In the genomic region with DNA sequence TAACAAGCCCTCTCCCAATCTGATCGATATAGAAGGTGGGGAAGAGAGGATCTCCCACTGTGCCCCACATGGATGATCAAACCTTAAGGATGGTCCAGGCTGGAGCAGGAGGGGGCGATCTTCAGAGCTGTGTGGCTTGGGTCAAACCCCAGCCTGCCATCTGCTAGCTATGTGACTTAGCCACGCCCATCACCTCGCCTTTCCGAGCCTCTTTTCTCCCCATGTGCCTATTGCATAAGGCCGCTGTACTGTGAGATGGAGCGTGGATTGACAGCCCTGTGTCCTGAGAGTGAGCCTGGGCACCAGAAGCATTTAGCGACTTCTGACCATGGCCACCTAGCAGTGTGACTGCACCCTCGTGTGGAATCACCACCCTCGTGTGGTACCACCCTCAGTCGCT, we compare ENCODE assay signal across 10 mouse cellular contexts. TPM values are rescaled to one million over a fixed set of nuclear protein-coding genes. Genes with fewer than 3 reads are reported as not detected.
DNase-seq lines count a peak whose midpoint lies in the region; ATAC-seq lines count a peak whose summit lies in the region.
"Had no signal": no experiment of that assay in that cellular context is flagged by ENCODE, and none has a peak within 500 bp of the region (broad histone marks: within the 10 kb centered on the region; RNA-seq: fewer than 3 reads in every experiment).

No protein-coding gene starts in this region.

- H3K9ac ChIP-seq in intestine, embryonic 14.5 days (ENCODE audit: low read length) = no peak overlapping the region
- H3K9ac ChIP-seq in intestine, embryonic 16.5 days (ENCODE audit: low read depth, low read length) = no peak overlapping the region
- no peak overlapping the region for H3K9ac ChIP-seq in neural tube, embryonic 12.5 days
- 0 out of 2 replicates have a peak overlapping the region, but pooled peaks have one; percentile 4 for H3K9ac ChIP-seq in hindbrain, embryonic 11.5 days (ENCODE audit: low read depth, low read length)
- no peak overlapping the region for H3K9ac ChIP-seq in midbrain, embryonic 15.5 days

- no peak for ATAC-seq in intestine, embryonic 14.5 days (replicated peaks; ENCODE audit: low FRiP score, low TSS enrichment, low read depth)
- no peak; the same call in 1 of the 2 replicates for ATAC-seq in intestine, embryonic 16.5 days
- ATAC-seq in neural tube, embryonic 12.5 days (ENCODE audit: low FRiP score, low read depth) = no peak
- ATAC-seq in hindbrain, embryonic 11.5 days (ENCODE audit: low FRiP score) = peak; percentile 84; the same call in 1 of the 2 replicates
- ATAC-seq in midbrain, embryonic 15.5 days (replicated peaks) = 0 out of 2 replicates have a peak, but pooled peaks have one; percentile 20
- ATAC-seq: Patski had no signal

- H3K9me3 ChIP-seq in intestine, embryonic 14.5 days (ENCODE audit: control insufficient read depth, low read length) = no peaks in the 10 kb centered on the region
- H3K9me3 ChIP-seq in intestine, embryonic 16.5 days (ENCODE audit: control insufficient read depth, low read length) = no peaks in the 10 kb centered on the region
- no peaks in the 10 kb centered on the region for H3K9me3 ChIP-seq in neural tube, embryonic 12.5 days
- no peaks in the 10 kb centered on the region for H3K9me3 ChIP-seq in hindbrain, embryonic 11.5 days (ENCODE audit: control insufficient read depth, low read length)
- no peaks in the 10 kb centered on the region for H3K9me3 ChIP-seq in midbrain, embryonic 15.5 days

- H3K36me3 ChIP-seq in intestine, embryonic 14.5 days (ENCODE audit: control insufficient read depth, insufficient read depth, low read length) = no peaks in the 10 kb centered on the region
- no peaks in the 10 kb centered on the region for H3K36me3 ChIP-seq in intestine, embryonic 16.5 days (ENCODE audit: control insufficient read depth, insufficient read depth, low read length)
- H3K36me3 ChIP-seq in neural tube, embryonic 12.5 days = no peaks in the 10 kb centered on the region
- H3K36me3 ChIP-seq in hindbrain, embryonic 11.5 days (ENCODE audit: control insufficient read depth, insufficient read depth, low read length) = no peaks in the 10 kb centered on the region
- no peaks in the 10 kb centered on the region for H3K36me3 ChIP-seq in midbrain, embryonic 15.5 days (replicated peaks)

- 43% methylated on average over 11 of the region's 11 CpGs for WGBS in intestine, embryonic 14.5 days
- WGBS in intestine, embryonic 16.5 days = 46% methylated on average over 11 of the region's 11 CpGs
- WGBS in neural tube, embryonic 12.5 days = 46% methylated on average over 11 of the region's 11 CpGs
- 45% methylated on average over 11 of the region's 11 CpGs for WGBS in hindbrain, embryonic 11.5 days
- 41% methylated on average over 11 of the region's 11 CpGs for WGBS in midbrain, embryonic 15.5 days

- no peak overlapping the region for H3K27ac ChIP-seq in intestine, embryonic 14.5 days (ENCODE audit: low read depth)
- no peak overlapping the region for H3K27ac ChIP-seq in intestine, embryonic 16.5 days (ENCODE audit: low read length)
- no peak overlapping the region for H3K27ac ChIP-seq in neural tube, embryonic 12.5 days
- no peak overlapping the region for H3K27ac ChIP-seq in hindbrain, embryonic 11.5 days (ENCODE audit: low read depth, low read length)
- H3K27ac ChIP-seq in midbrain, embryonic 15.5 days = no peak overlapping the region

- no peak overlapping the region for H3K4me2 ChIP-seq in intestine, embryonic 14.5 days (ENCODE audit: low read length)
- H3K4me2 ChIP-seq in intestine, embryonic 16.5 days (ENCODE audit: low read depth, low read length) = no peak overlapping the region
- 0 out of 2 replicates have a peak overlapping the region, but pooled peaks have one; percentile 1 for H3K4me2 ChIP-seq in neural tube, embryonic 12.5 days (replicated peaks)
- H3K4me2 ChIP-seq in hindbrain, embryonic 11.5 days (replicated peaks; ENCODE audit: low read depth, low read length) = no peak overlapping the region; the same call in 1 of the 2 replicates
- H3K4me2 ChIP-seq in midbrain, embryonic 15.5 days = no peak overlapping the region

- peak; percentile 48 for DNase-seq in intestine, embryonic 14.5 days (ENCODE audit: low spot score)
- no peak for DNase-seq in neural tube, embryonic 10.5 days (ENCODE audit: extremely low spot score, low spot score)
- peak; percentile 37 for DNase-seq in hindbrain, embryonic 11.5 days (ENCODE audit: low spot score)
- DNase-seq in cerebellum, postnatal 14 days = no peak
- DNase-seq: adrenal gland, adult 2 months; cerebellum, adult 9-11 months had no signal

- peaks cover 30% of the 10 kb centered on the region for H3K4me1 ChIP-seq in intestine, embryonic 14.5 days (replicated peaks; ENCODE audit: control insufficient read depth, insufficient read depth, low read length)
- H3K4me1 ChIP-seq in intestine, embryonic 16.5 days (ENCODE audit: control insufficient read depth, insufficient read depth, low read length) = peaks cover 11% of the 10 kb centered on the region
- no peaks in the 10 kb centered on the region; the same call in 1 of the 2 replicates for H3K4me1 ChIP-seq in neural tube, embryonic 12.5 days
- no peaks in the 10 kb centered on the region for H3K4me1 ChIP-seq in hindbrain, embryonic 11.5 days (replicated peaks; ENCODE audit: control insufficient read depth, insufficient read depth, low read length)
- peaks cover 6% of the 10 kb centered on the region; the same call in 1 of the 2 replicates for H3K4me1 ChIP-seq in midbrain, embryonic 15.5 days

- H3K27me3 ChIP-seq in intestine, embryonic 14.5 days (replicated peaks; ENCODE audit: control insufficient read depth, insufficient read depth, low read length) = no peaks in the 10 kb centered on the region
- H3K27me3 ChIP-seq in intestine, embryonic 16.5 days (replicated peaks; ENCODE audit: control insufficient read depth, insufficient read depth, low read length) = no peaks in the 10 kb centered on the region
- H3K27me3 ChIP-seq in neural tube, embryonic 12.5 days (replicated peaks) = no peaks in the 10 kb centered on the region
- no peaks in the 10 kb centered on the region for H3K27me3 ChIP-seq in hindbrain, embryonic 11.5 days (ENCODE audit: control insufficient read depth, insufficient read depth, low read length)
- H3K27me3 ChIP-seq in midbrain, embryonic 15.5 days (replicated peaks) = no peaks in the 10 kb centered on the region
- H3K27me3 ChIP-seq: Patski had no signal

- no peak overlapping the region for H3K4me3 ChIP-seq in intestine, embryonic 14.5 days (ENCODE audit: low read depth, low read length)
- H3K4me3 ChIP-seq in intestine, embryonic 16.5 days (ENCODE audit: low read length) = no peak overlapping the region
- no peak overlapping the region for H3K4me3 ChIP-seq in neural tube, embryonic 12.5 days
- H3K4me3 ChIP-seq in hindbrain, embryonic 11.5 days (ENCODE audit: low read depth, low read length) = no peak overlapping the region
- H3K4me3 ChIP-seq in midbrain, embryonic 15.5 days = no peak overlapping the region

RNA-seq across cellular contexts. Expression of gene C1qtnf2, which starts 10.6 kb away (rescaled TPM):
- polyA plus RNA-seq in intestine, embryonic 14.5 days (2014; fragmentation: Nextera tagmentation; extraction: Ambion mirVana) = 5.0 and 5.9 TPM in 2 replicates
- 7.0 and 7.2 TPM in 2 replicates for polyA plus RNA-seq in intestine, embryonic 16.5 days (2015; fragmentation: Nextera tagmentation; extraction: Ambion mirVana)
- 5.6 and 6.3 TPM in 2 replicates for polyA plus RNA-seq in neural tube, embryonic 12.5 days (2016; fragmentation: Nextera tagmentation; extraction: Ambion mirVana)
- polyA plus RNA-seq in hindbrain, embryonic 11.5 days (2014; fragmentation: Nextera tagmentation; extraction: Ambion mirVana) = 3.2 and 3.3 TPM in 2 replicates
- polyA plus RNA-seq in midbrain, embryonic 15.5 days (2015; fragmentation: Nextera tagmentation; extraction: Ambion mirVana) = 9.7 and 10.0 TPM in 2 replicates
- polyA plus RNA-seq: Patski had no signal

RNA-seq across cellular contexts. Expression of gene Ccnjl, which starts 43.9 kb away (rescaled TPM):
- 23.7 and 25.8 TPM in 2 replicates for polyA plus RNA-seq in intestine, embryonic 14.5 days (2014; fragmentation: Nextera tagmentation; extraction: Ambion mirVana)
- polyA plus RNA-seq in intestine, embryonic 16.5 days (2015; fragmentation: Nextera tagmentation; extraction: Ambion mirVana) = 14.6 and 15.0 TPM in 2 replicates
- 36.3 and 38.7 TPM in 2 replicates for polyA plus RNA-seq in neural tube, embryonic 12.5 days (2016; fragmentation: Nextera tagmentation; extraction: Ambion mirVana)
- polyA plus RNA-seq in hindbrain, embryonic 11.5 days (2014; fragmentation: Nextera tagmentation; extraction: Ambion mirVana) = 34.2 and 37.7 TPM in 2 replicates
- 13.7 and 15.3 TPM in 2 replicates for polyA plus RNA-seq in midbrain, embryonic 15.5 days (2015; fragmentation: Nextera tagmentation; extraction: Ambion mirVana)

RNA-seq across cellular contexts. Expression of gene Slu7, which starts 51.1 kb away (rescaled TPM):
- polyA plus RNA-seq in intestine, embryonic 14.5 days (2014; fragmentation: Nextera tagmentation; extraction: Ambion mirVana) = 45.0 and 55.6 TPM in 2 replicates
- 41.7 and 46.8 TPM in 2 replicates for polyA plus RNA-seq in intestine, embryonic 16.5 days (2015; fragmentation: Nextera tagmentation; extraction: Ambion mirVana)
- polyA plus RNA-seq in neural tube, embryonic 12.5 days (2016; fragmentation: Nextera tagmentation; extraction: Ambion mirVana) = 66.7 and 67.8 TPM in 2 replicates
- 69.7 and 73.6 TPM in 2 replicates for polyA plus RNA-seq in hindbrain, embryonic 11.5 days (2014; fragmentation: Nextera tagmentation; extraction: Ambion mirVana)
- polyA plus RNA-seq in midbrain, embryonic 15.5 days (2015; fragmentation: Nextera tagmentation; extraction: Ambion mirVana) = 65.3 and 66.8 TPM in 2 replicates

RNA-seq across cellular contexts. Expression of gene Pttg1, which starts 58.6 kb away (rescaled TPM):
- 67.1 and 70.7 TPM in 2 replicates for polyA plus RNA-seq in intestine, embryonic 14.5 days (2014; fragmentation: Nextera tagmentation; extraction: Ambion mirVana)
- 61.2 and 65.5 TPM in 2 replicates for polyA plus RNA-seq in intestine, embryonic 16.5 days (2015; fragmentation: Nextera tagmentation; extraction: Ambion mirVana)
- 64.0 and 65.7 TPM in 2 replicates for polyA plus RNA-seq in neural tube, embryonic 12.5 days (2016; fragmentation: Nextera tagmentation; extraction: Ambion mirVana)
- 92.8 and 99.4 TPM in 2 replicates for polyA plus RNA-seq in hindbrain, embryonic 11.5 days (2014; fragmentation: Nextera tagmentation; extraction: Ambion mirVana)
- 37.4 and 43.8 TPM in 2 replicates for polyA plus RNA-seq in midbrain, embryonic 15.5 days (2015; fragmentation: Nextera tagmentation; extraction: Ambion mirVana)

Comparison
In these comparisons a context has a peak if more than half of its experiments do, and no peak if none do; other contexts are left out.
1. ATAC-seq: peak in hindbrain, embryonic 11.5 days (single experiment) and midbrain, embryonic 15.5 days (single experiment); none in intestine, embryonic 14.5 days (single experiment), intestine, embryonic 16.5 days (single experiment) and neural tube, embryonic 12.5 days (single experiment).
2. DNase-seq: peak in intestine, embryonic 14.5 days (single experiment) and hindbrain, embryonic 11.5 days (single experiment); none in neural tube, embryonic 10.5 days (single experiment) and cerebellum, postnatal 14 days (0 of 2).